Mouse (Mus musculus): Measurements from ENCODE around the gene Syvn1.

The Syvn1 gene

GRCm38 (mm10) chr19:6067724-6068415 is 21.5 kb downstream of the Syvn1 start, which contains the start of gene Tm7sf2:
Tm7sf2 (minus strand) TSS chr19:6068373.
- peak; percentile 93 to 94 for DNase-seq (ENCODE audit: low spot score in 2 of 2)

- no peak for DNase-seq (ENCODE audit: low spot score in 2 of 2)
These were observed 22.6 kb downstream of the Syvn1 start for GRCm38 (mm10) chr19:6068951-6069350.

- no peak for DNase-seq (ENCODE audit: low spot score in 2 of 2)
These were observed 23.5 kb downstream of the Syvn1 start for GRCm38 (mm10) chr19:6069851-6070250.

- DNase-seq (ENCODE audit: low spot score in 2 of 2): no peak
These were observed 24.3 kb downstream of the Syvn1 start for GRCm38 (mm10) chr19:6070571-6071250.

- no peak for DNase-seq (ENCODE audit: low spot score in 2 of 2)
These were observed 24.9 kb downstream of the Syvn1 start for GRCm38 (mm10) chr19:6071261-6071660.

GRCm38 (mm10) chr19:6073889-6074288 is 27.5 kb downstream of the Syvn1 start:
- no peak for DNase-seq (ENCODE audit: low spot score in 2 of 2)

- peak; percentile 79 to 80 for DNase-seq (ENCODE audit: low spot score in 2 of 2)
These were observed 30.4 kb downstream of the Syvn1 start, which contains the start of gene Vps51 for GRCm38 (mm10) chr19:6076564-6077393. Vps51 (minus strand) TSS chr19:6077231.

- no peak for DNase-seq (ENCODE audit: low spot score in 2 of 2)
These were observed 33.7 kb downstream of the Syvn1 start, which contains the start of gene Tmem262 for GRCm38 (mm10) chr19:6079983-6080480. Tmem262 (plus strand) TSS chr19:6080033.

- no peak for DNase-seq (ENCODE audit: low spot score in 2 of 2)
These were observed 35.8 kb downstream of the Syvn1 start, which contains the start of gene Gm28374 for GRCm38 (mm10) chr19:6082156-6082555. Gm28374 (minus strand) TSS chr19:6082256.

GRCm38 (mm10) chr19:6084478-6085248 is 38.3 kb downstream of the Syvn1 start, which contains the start of the genes Zfpl1 and Cdca5:
Zfpl1 (minus strand) TSS chr19:6084956.
Cdca5 (plus strand) TSS chr19:6084983.
- DNase-seq (ENCODE audit: low spot score in 2 of 2): peak; percentile 93 to 95

GRCm38 (mm10) chr19:6085417-6085879 is 39.1 kb downstream of the Syvn1 start:
- no peak for DNase-seq (ENCODE audit: low spot score in 2 of 2)

GRCm38 (mm10) chr19:6088841-6089240 is 42.5 kb downstream of the Syvn1 start:
- no peak for DNase-seq (ENCODE audit: low spot score in 2 of 2)

GRCm38 (mm10) chr19:6094119-6094518 is 47.7 kb downstream of the Syvn1 start, which contains the start of gene AC131692.1:
AC131692.1 (plus strand) TSS chr19:6094419.
- no peak for DNase-seq (ENCODE audit: low spot score in 2 of 2)

- DNase-seq (ENCODE audit: low spot score in 2 of 2): no peak
These were observed 51.5 kb downstream of the Syvn1 start for GRCm38 (mm10) chr19:6097847-6098246.

GRCm38 (mm10) chr19:6101186-6101585 is 54.8 kb downstream of the Syvn1 start:
- no peak for DNase-seq (ENCODE audit: low spot score in 2 of 2)

GRCm38 (mm10) chr19:6102169-6102853 is 55.9 kb downstream of the Syvn1 start:
- no peak for DNase-seq (ENCODE audit: low spot score in 2 of 2)
